Mouse (Mus musculus): Measurements from ENCODE around the gene Ankrd36.
"Not testable (repeated sequence)": the region's sequence is repeated elsewhere in the genome, so short reads cannot be mapped to it uniquely, and the experiment has no call there.

Gene Ankrd36

DNA sequence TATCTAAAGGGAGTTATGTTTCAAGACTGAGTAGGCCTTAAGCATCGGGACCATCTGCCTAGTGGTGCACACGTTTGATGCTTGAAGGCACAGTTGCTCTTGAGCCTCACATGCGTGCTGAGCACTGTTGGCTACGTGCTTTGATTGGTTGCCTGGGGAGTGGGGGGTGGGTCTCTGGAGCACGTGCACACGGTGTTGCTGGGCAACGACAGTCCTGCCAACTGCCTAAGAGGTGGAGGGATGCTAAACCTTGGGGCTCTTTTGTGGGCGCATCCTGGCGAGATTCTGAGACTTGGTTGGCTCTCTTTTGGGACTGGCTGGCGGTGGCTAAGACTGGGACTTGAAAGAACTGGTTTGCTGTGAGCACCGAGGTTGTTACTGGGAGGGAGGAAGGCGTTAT is at the start of gene Ankrd36:
Gene Ankrd36, plus strand, starts transcription at position 211 of the 400 bp plus-strand sequence.
- DNase-seq (ENCODE audit: low spot score in 2 of 2): no peak

DNA sequence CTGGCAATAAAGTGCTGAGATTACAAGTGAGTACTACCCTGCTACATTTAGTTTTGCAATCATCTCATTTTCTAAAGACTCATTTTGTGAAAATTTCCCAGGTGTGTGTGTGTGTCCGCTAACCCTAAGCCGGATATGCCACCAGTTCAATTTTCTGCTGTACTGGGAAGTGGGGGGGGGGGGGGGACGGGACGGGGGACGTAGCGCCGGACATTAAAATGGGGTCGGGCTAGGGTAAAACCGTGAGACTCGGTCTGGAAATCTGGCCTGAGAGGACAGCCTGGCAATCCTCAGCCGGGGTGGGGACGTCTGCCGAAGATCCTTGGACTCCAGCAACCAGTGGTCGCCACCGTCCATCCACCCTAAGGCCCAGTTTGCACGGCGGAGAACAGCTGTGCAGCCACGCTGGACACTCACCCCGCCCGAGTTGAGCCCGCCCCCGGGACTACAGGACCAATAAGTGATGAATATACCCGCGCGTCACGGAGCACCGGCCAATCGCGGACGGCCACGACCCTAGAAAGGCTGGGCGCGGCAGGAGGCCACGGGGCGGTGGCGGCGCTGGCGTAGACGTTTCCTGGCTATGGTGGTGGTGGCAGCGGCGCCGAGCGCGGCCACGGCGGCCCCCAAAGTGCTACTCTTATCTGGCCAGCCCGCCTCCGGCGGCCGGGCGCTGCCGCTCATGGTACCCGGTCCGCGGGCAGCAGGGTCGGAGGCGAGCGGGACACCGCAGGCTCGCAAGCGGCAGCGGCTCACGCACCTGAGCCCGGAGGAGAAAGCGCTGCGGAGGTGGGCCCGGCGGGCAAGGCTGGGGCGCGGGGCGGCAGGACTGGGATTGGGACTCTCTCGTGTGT is 48.8 kb upstream of the Ankrd36 start, which contains the start of gene Xbp1:
Gene Xbp1, plus strand, starts transcription at position 248 of the 854 bp plus-strand sequence.
- peak; percentile 95 to 98 for DNase-seq (ENCODE audit: low spot score in 2 of 2)

GRCm38 (mm10) chr11:5521266-5521515 is 48.3 kb upstream of the Ankrd36 start:
- DNase-seq (ENCODE audit: low spot score in 2 of 2): peak in 1 of 2 experiments; percentile 35

GRCm38 (mm10) chr11:5521516-5522291 is 47.8 kb upstream of the Ankrd36 start:
- DNase-seq (ENCODE audit: low spot score in 2 of 2): peak in 1 of 2 experiments; percentile 58

DNA sequence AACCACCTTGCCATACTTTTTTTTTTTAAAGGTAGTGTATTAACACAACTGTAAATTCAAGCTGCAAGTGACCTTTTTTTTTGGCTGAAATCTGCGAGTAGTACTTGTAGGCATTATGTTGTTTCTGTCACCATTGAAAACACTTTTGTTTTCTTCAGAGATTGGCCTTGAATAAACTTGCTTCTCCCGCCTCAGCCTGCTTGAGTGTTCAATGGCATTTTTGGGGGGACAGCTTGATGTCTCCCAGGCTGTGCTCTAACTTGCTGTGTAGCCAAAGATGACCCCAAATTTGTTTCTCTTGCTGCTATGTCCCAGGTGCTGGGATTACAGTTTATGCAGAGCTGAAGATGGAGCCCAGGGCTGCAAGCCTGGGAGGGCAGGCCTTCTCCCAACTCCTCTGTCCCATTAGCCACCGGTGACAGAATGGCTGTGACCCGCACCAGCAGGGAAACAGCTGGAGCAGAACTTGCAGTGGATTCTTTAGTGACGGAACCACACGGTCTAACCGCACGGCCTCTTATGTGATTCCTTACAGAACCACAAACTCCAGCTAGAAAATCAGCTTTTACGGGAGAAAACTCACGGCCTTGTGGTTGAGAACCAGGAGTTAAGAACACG is 46.6 kb upstream of the Ankrd36 start:
- DNase-seq (ENCODE audit: low spot score in 2 of 2): no peak

- DNase-seq (ENCODE audit: low spot score in 2 of 2): no peak
These were observed 44.1 kb upstream of the Ankrd36 start for GRCm38 (mm10) chr11:5525418-5525817.

DNA sequence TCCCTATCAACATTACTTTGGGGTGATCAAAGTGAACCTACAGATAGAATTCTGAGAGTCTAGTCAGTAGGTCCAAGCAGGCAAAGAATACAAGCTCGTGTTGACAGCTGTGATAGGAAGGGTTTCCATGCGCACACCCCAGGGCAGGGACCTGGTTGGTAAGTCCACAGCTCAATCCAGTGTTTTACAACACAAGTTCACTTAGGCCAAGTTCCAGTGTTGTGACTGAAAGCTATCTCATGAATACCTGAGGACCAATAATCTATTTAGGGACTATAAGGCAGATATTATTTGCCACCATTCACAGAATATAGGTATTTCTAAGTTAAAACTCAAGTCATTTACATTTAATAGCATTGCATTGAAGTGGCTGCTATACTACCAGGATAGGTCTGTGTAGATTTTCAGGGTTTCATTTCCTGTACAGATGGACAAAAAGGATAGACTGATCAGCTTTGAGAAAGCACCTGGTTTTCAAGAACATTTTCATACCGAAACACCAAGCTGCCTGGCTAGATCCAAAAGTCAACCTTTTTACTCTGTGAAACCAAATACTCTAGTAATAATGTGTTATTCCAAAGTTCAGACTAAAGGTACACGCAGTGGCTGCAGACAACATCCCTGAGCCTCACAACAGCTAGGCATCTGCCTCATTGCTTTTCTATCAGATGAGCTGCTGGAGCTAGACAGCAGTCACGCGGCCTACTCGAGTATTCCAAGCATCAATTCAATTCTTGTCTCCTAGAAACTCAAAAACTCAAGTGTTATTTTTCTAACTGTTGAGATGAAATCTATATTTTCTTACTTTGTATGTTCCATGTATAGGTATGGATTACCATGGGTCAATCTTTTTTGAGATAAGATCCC is 42.7 kb upstream of the Ankrd36 start:
- no peak for DNase-seq (ENCODE audit: low spot score in 2 of 2)

- no peak for DNase-seq (ENCODE audit: low spot score in 2 of 2)
These were observed 41.5 kb upstream of the Ankrd36 start for GRCm38 (mm10) chr11:5527865-5528523.

DNA sequence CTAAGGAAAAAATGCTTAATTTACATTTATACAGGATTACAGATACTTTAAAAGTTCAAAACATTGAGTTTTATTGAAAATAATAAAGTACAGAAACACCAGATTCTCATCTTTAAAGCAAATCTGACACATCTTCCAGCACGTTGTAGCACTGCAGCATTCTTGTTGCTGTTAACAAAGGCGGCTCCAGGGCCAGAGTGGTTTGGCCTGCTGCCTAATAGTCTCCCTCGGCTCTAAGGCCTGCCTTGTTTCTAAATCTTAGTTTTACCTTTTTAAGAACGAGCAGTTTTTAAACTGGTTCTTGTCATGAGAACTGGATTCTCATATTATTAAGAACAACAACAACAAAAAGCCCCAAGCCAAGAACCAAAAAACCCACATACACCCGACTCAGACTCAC is 40.6 kb upstream of the Ankrd36 start:
- DNase-seq (ENCODE audit: low spot score in 2 of 2): no peak

DNA sequence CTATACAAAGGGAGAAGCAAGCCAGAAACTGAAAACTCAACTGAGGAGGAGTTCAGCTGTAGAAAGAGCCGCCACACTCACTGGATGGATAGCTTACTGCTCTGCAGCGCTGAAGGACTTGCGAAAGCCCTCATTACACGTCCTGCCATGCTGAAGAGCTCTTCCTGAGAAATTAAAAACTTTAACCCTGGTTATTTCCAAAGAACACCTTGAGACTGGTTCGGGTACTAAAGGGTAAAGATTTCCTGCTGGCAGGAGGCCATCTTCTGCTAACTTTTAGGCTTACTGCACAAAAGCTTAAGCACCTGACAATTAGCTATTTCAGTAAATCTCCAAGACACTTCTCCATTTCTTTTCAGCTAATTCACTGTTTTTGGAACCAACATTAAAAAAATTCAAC is 39.3 kb upstream of the Ankrd36 start:
- DNase-seq (ENCODE audit: low spot score in 2 of 2): no peak

DNA sequence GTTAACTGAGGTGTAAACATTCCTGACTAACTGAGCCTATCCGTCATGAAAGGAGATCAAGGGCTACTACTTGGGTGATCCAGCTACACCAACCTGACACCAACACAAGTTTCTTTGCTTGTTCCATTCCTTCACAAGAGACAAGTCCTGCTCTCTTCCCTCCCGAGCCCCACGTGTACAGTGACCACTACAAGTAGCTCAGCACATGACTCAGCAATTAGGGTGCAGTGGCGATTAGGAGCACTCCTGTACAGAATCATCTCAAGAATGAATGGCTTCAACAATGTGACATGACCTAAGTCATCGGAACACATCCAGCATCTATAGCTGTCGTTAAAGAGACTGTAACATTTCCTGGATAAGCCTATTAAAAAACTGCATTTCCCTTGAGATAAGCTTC is 38.8 kb upstream of the Ankrd36 start:
- no peak for DNase-seq (ENCODE audit: low spot score in 2 of 2)

- DNase-seq (ENCODE audit: low spot score in 2 of 2): no peak
These were observed 36.4 kb upstream of the Ankrd36 start for GRCm38 (mm10) chr11:5533108-5533507.

- DNase-seq (ENCODE audit: low spot score in 2 of 2): not testable (repeated sequence)
These were observed 32.0 kb upstream of the Ankrd36 start for GRCm38 (mm10) chr11:5537454-5537853.

DNA sequence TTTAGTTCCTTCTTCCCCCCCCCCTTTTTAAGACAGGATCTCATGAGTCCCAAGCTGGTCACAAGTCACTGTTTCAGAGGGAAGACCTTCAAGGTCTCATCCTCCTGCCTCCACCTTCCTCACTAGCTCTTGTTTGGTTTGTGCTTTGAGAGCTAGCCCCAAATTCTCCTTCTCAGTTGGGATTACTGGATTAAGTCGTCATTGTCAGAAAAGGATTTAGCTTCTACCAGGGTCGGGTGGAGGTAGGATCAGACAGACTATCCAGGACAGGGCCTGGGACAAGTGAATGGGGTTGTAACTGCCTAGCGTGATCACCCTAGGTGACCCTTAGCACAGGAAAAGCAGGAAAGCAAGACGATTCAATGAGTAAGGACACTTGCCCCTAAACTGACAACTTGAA is 29.2 kb upstream of the Ankrd36 start:
- no peak for DNase-seq (ENCODE audit: low spot score in 2 of 2)

GRCm38 (mm10) chr11:5541230-5541798 is 28.2 kb upstream of the Ankrd36 start:
- DNase-seq (ENCODE audit: low spot score in 2 of 2): no peak

- peak; percentile 82 to 87 for DNase-seq (ENCODE audit: low spot score in 2 of 2)
These were observed 27.5 kb upstream of the Ankrd36 start, which contains the start of gene Ccdc117 for GRCm38 (mm10) chr11:5541799-5542481. TSS of gene Ccdc117 (minus strand) at chr11:5542187.

- DNase-seq (ENCODE audit: low spot score in 2 of 2): no peak
These were observed 26.9 kb upstream of the Ankrd36 start for GRCm38 (mm10) chr11:5542482-5543185.

DNA sequence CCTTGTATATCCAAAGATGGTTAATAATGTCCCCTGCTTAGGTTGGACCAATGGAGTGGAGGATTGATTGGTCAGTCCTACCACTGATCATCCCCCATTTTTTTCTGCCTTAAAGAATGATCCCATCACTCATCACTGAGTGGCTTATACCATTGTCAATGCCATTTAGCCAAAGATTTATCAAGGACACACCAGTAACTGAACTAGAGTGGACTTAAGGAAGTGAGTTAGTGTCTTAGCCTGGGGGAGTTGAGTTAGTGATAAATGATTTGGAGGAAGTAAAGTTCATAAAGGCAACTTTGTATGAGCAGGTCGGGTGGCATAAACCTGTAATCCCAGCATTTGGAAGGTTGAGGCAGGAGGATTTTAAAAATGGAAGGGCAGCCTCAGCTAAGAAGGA is 26.2 kb upstream of the Ankrd36 start:
- DNase-seq (ENCODE audit: low spot score in 2 of 2): no peak

GRCm38 (mm10) chr11:5544709-5545108 is 24.8 kb upstream of the Ankrd36 start:
- DNase-seq (ENCODE audit: low spot score in 2 of 2): not testable (repeated sequence)

All from urinary bladder, postnatal 4 days (tissue).